Mouse (Mus musculus) left cerebral cortex, adult 2 months (tissue): ENCODE measurements around the gene Emp1. TPM values are rescaled to one million over a fixed set of nuclear protein-coding genes. Genes with fewer than 3 reads are reported as not detected.
A peak's percentile ranks its signal among the peaks of the same experiment; 100 is the strongest.

Experiments
- DNase-seq, 2 experiments: peaks; one replicate each; pipeline ENCODE4 v3.0.0; 2021 to 2022; ENCODE audit warnings: low spot score in 2 of 2, mixed read lengths in 1 of 2; ENCODE audit errors: extremely low spot score in 1 of 2
- H3K27ac ChIP-seq: fragments of 200-600 bp; 2 replicates; pipeline ENCODE4 v1.8.1; 2022
- H3K4me3 ChIP-seq: fragments of 200-600 bp; 2 replicates; pipeline ENCODE4 v1.8.1; 2022
- CTCF ChIP-seq: fragments of 200-600 bp; IDR thresholded peaks from 2 replicates; pipeline ENCODE4 v1.8.1; 2022; ENCODE audit warnings: antibody characterized with exemption, mild to moderate bottlenecking, moderate library complexity
- intact Hi-C: fragments of 180-260 bp; cut with DNase I; formaldehyde crosslinking; loops from one replicate; pipeline ENCODE4 v1.15.1; 2025
- total RNA-seq, 2 experiments: library from RNA; stranded (reverse); gene quantifications; 2 replicates each; pipeline ENCODE4 v1.2.3; 2021

Emp1 gene
- total RNA-seq, 2 experiments from 2014 or later: 2.6 TPM

DNA sequence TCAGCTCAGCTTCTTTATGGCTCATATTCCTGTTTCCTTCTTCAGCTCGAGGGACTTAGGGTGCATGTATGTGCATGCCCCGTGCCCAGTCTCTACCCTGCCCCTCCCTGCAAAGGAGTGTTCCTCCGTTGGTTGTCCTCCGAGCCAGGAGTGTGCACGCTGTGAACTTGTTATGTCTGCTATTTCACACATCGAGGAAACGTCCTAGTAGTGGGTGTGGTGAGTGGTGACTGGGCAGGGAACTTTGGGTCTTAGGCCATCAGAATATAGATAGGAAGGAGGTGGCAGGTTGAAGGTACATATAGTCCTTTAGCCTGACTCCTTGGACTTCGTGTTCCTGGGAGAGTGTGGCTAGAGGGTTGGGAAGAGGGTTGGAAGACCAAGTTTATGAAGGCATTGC, 26.4 kb downstream of the Emp1 start:
- Histone ChIP-seq H3K4me3 (no peak overlapping the region), H3K27ac (no peak overlapping the region)
- intact Hi-C loops: no loop called here
- TF ChIP-seq CTCF: no peak
- DNase-seq: no peak

DNA sequence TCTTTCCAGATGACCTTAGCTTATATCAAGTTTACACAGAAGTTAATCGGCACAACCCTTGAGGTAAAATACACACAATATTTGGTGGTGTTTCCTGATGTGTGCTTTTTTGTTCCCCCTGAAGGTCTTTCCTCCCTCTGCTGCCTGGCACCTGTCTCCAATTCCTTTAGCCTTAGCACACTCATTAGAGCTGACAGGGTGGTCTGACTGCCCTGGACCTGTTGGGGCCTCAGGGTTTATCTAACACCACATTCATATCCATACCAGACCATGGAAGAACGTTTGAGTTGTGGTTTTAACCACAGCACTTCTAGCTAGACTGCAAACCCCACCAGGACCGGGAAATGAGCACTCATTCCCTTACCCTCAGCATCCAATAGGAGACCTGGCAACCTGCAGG, 28.1 kb downstream of the Emp1 start:
- no peak for DNase-seq
- no peak for TF ChIP-seq CTCF
- Histone ChIP-seq H3K4me3 (no peak overlapping the region), H3K27ac (no peak overlapping the region)
- intact Hi-C loops: no loop called here

DNA sequence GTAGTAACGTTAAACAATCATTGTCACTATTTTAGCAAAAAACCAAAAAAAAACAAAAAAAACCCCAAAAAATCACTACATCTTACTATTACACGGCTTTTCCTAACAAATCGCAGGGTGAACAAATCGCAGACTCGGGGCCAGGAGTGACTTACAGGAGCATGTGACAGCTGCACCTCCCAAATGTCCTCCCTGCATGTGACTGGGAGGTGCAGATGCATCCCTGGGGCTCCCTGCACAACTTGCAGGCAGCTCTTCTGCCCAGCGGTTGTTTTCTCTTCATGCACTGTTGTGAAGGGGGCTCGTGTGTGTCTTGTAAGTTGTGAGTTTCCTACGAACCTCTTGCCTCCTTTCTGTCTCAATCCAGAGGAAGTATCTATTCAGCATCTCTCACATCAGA, 33.0 kb downstream of the Emp1 start:
- no peak for TF ChIP-seq CTCF
- Histone ChIP-seq H3K27ac (no peak overlapping the region), H3K4me3 (no peak overlapping the region)
- intact Hi-C loops: no loop called here
- no peak for DNase-seq

DNA sequence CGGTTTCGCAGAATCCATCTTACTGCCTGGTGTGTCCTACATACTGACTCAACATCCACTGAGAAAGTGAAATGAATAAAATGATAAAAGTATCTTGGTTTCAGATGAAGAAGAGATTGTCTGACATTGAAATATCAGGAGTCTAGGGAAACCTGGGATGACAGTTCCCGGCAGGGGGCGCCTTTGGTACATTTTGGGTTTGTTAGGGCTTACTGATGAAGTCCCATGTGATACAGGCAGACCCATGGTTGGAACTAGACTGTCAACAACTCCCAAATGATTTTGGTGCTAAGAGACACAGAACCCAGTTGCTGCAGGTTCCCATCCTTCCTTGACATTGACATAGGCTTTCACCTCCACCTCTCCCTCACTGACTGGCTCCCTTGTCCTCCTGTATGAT, 34.7 kb downstream of the Emp1 start:
- H3K27ac ChIP-seq: no peak overlapping the region
- no peak for TF ChIP-seq CTCF
- no peak for DNase-seq
- intact Hi-C loops: no loop called here
- H3K4me3 ChIP-seq: no peak overlapping the region

DNA sequence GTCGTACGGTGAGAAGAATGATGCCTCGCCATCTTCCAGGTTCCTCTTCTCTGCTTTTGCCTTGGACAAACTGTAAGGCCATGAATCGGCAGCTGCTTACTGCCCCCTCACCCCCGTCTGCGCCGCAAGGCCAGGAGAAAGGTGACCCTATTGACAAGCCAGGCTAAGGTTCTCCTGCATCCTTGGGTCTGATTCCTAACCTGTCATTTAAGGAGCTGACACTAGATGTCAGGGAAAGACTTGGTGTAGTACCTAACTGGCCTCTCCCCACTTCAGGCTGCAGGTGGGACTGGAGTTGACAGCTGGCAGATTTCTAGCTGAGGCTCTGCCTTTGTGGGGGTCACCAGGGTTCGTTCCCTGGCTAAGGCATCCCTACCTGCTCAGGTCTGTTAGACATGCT, 35.4 kb downstream of the Emp1 start:
- Histone ChIP-seq H3K27ac (no peak overlapping the region), H3K4me3 (no peak overlapping the region)
- intact Hi-C loops: no loop called here
- DNase-seq: no peak
- TF ChIP-seq CTCF: no peak

DNA sequence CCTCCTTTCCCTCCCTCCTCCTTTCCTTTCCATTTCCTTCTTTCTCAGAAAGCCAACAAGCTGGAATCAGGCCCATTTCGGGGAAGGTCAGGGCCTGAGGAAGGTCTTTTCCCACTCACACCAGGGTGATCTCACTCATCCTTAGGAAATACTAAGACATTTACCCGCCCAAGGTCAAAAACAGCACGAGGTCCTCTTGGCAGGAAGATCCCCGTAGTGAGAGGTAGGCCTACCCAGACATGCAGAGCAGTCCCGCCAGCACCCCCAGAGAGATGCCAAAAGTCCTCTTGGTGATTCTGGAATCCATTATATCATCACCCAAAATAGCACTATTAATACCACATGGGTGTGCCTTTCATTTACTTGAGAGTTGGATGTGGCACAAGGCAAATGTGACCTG, 36.5 kb downstream of the Emp1 start:
- Histone ChIP-seq H3K27ac (no peak overlapping the region), H3K4me3 (no peak overlapping the region)
- intact Hi-C loops: no loop called here
- no peak for DNase-seq
- TF ChIP-seq CTCF: no peak

DNA sequence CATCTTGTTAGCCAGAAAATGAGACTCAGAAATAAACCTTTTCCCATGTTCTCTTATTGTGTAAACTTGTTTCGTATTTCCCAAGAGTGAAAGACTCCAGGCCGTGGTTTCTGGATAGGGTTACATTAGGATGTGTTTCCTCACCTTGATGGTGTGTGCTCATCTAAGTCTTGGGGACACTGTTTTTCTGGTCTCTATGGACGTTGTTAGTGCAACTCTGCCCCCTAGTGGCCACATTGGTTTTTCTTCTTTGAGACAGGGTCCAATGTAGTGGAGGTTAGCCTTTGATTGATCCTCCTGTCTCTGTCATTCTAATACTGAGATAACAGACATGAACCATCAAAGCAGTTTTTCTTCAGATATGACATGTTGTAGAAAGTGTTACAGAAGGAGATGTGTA, 38.0 kb downstream of the Emp1 start:
- peak; percentile 68 to 79 for DNase-seq
- TF ChIP-seq CTCF: peak; percentile 83
- intact Hi-C loops: loop anchor here (1.0 to 5.0 kb wide), 3 partner anchors 151 to 313 kb away; no protein-coding TSS in a partner anchor
- H3K27ac ChIP-seq: no peak overlapping the region
- H3K4me3 ChIP-seq: no peak overlapping the region

DNA sequence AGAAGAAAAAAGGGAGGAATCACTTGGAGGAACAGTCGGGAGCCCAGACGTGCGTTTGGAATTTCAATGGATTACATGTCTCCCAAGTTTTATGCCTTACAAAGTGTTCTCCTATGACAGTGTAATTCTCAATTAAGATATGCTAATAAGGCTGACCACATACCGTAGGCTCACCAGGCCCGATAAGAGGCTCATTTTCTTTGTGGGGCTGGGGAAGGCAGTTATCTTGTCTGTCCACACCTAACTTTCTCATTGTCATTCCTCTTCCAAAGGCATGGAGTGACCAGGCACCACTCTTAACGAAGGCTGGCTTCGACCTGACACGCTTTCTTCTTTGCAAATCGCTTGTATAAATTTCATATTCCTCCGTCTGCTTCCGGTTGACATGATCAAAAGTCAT, 42.7 kb downstream of the Emp1 start:
- Histone ChIP-seq H3K27ac (no peak overlapping the region), H3K4me3 (no peak overlapping the region)
- DNase-seq: no peak
- intact Hi-C loops: no loop called here
- no peak for TF ChIP-seq CTCF

DNA sequence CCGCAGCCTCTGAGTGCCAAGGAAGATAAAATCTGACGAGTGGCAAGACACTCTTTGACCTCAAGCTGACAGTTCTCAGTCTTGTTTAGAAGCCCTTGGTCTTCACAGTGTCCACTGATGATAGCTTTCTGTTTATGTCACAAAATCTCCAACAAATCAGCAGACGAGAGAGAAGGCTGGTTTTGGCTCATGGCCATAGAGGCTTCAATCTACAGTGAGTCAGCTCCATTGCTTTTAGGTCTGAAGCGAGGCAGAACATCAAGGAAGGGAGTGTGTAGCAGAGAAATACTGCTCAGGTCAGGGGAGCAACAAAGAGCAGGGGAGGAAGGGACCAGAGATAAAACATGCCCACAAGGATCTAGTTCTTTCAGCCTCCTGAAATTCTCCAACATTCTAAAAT, 45.0 kb downstream of the Emp1 start:
- H3K27ac ChIP-seq: no peak overlapping the region
- no peak for DNase-seq
- H3K4me3 ChIP-seq: no peak overlapping the region
- TF ChIP-seq CTCF: no peak
- intact Hi-C loops: no loop called here

DNA sequence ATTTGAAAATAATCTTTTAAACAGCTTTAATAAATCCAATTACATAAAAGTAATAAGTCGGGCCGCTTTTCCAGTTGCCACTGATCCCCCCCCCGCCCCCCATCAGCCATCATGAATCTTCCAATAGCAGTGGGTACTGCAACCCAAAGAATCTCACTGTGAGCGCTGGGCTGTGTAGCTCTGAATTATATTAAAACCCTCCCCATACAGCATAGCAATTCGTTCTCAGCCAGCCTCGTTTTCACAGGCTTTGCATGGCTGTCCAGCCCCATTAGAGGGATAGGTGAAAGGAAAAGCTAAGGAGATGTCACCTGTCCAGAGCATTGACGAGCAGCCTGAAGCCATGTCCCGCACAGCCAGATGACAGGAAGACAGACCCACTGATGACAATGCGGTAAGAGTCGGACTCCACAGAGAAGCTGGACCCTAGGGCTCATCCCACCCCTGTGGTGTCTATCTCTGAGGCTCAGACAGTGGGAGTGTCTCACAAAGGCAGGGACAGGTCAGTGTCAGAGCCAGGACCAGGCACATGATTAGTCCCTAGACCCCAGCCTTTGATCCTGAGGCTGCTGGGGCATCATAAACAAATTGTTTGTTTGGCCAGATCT, 49.5 kb downstream of the Emp1 start:
- intact Hi-C loops: loop anchor here (10.0 kb wide), 1 partner anchor 413 kb away; no protein-coding TSS in a partner anchor
- DNase-seq: no peak
- Histone ChIP-seq H3K4me3 (no peak overlapping the region), H3K27ac (no peak overlapping the region)
- TF ChIP-seq CTCF: no peak

DNA sequence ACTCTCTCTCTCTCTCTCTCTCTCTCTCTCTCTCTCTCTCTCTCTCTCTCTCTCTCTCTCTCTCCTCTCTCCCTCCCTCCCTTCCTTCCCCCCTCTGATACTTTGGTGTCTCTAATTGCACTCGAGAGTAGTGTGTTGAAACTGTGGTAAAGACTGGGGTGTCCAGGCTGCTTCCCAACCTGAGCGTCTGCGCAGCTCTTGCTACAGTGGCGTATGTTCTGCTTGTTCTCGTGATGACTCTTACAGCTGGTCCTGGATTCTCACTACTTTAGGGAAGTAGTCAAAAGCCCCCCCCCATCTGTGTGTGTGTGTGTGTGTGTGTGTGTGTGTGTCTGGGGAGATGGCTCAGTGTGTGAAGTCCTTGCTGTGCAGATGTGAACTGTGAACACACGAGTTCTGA, 50.3 kb downstream of the Emp1 start:
- TF ChIP-seq CTCF: no peak
- intact Hi-C loops: loop anchor here (10.0 kb wide), 1 partner anchor 412 kb away; no protein-coding TSS in a partner anchor
- Histone ChIP-seq H3K4me3 (no peak overlapping the region), H3K27ac (no peak overlapping the region)
- DNase-seq: no peak

DNA sequence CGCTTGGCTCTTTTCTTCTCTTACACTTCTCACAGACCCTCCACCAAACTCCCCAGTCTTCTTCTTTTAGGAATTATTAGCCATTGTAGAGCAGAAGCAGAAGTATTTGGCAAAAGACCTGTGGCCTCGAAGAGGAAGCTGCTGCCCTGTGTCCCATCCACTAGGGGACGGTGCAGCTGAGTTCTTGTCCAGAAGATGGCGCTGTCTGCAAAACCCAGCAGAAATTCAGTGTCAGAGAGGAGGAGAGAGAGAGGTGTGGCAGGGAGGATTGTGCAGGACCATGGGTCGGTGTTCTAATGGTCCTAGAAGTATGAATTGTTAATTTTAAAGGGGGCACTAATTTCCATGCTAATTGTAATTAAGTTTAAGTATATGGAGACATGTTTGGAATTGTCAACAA, 55.1 kb downstream of the Emp1 start:
- Histone ChIP-seq H3K4me3 (no peak overlapping the region), H3K27ac (no peak overlapping the region)
- peak; percentile 62 to 86 for DNase-seq
- peak; percentile 95 for TF ChIP-seq CTCF
- intact Hi-C loops: loop anchor here (5.0 to 10.0 kb wide), 3 partner anchors 407 to 935 kb away; partner anchors contain the start of gene Grin2b

DNA sequence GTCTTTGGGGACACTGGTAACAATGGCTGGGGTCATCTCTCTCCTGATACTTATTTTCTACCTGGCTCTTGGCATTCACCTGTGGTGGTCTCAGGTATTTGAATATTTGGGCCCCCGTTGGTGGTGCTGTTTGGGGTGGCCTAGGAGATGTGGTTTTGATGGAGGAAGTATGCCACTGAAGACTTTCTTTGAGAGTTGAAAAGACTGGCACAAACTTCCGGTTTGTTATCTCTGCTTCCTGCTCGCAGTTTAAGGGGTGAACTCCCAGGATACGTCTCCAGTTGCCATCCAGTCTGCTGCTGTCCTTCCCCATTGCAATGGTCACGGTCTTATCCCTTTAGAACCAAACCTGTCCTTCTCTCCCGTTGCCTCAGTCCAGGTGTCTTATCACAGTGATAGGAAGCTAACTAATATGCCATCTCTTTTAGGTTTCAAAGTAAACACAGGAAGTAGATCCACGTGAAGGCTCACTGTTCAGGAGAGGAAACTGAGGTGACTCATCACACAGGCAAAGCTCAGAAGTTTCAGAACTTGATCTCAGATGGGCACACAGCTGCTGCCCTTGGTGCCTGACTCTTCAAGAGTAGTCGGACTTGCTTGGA, 56.0 kb downstream of the Emp1 start:
- H3K4me3 ChIP-seq: no peak overlapping the region
- TF ChIP-seq CTCF: no peak
- H3K27ac ChIP-seq: no peak overlapping the region
- intact Hi-C loops: loop anchor here (5.0 to 10.0 kb wide), 3 partner anchors 406 to 934 kb away; partner anchors contain the start of gene Grin2b
- DNase-seq: no peak
